Mouse (Mus musculus): ENCODE measurements around the gene Ncam2.

Ncam2 gene

GRCm38 (mm10) chr16:81651550-81651949, 451.1 kb downstream of the Ncam2 start:
- no peak for DNase-seq (ENCODE audit: low spot score)

- DNase-seq (ENCODE audit: low spot score), result no peak
Measured at GRCm38 (mm10) chr16:81656550-81656949, 456.1 kb downstream of the Ncam2 start.

GRCm38 (mm10) chr16:81673866-81674265, 473.4 kb downstream of the Ncam2 start:
- DNase-seq (ENCODE audit: low spot score), result no peak

GRCm38 (mm10) chr16:81675546-81675945, 475.0 kb downstream of the Ncam2 start:
- DNase-seq (ENCODE audit: low spot score), result no peak

Data from testis, postnatal 14 days (tissue).